Mouse (Mus musculus) lung, postnatal 10 days (tissue): Measurements from ENCODE around the gene Olfr133.
"Not testable (repeated sequence)": the region's sequence is repeated elsewhere in the genome, so short reads cannot be mapped to it uniquely, and the experiment has no call there.

ENCODE experiments used
- DNase-seq: peaks from one replicate; pipeline ENCODE4 v3.0.0; 2021

The Olfr133 gene

DNA sequence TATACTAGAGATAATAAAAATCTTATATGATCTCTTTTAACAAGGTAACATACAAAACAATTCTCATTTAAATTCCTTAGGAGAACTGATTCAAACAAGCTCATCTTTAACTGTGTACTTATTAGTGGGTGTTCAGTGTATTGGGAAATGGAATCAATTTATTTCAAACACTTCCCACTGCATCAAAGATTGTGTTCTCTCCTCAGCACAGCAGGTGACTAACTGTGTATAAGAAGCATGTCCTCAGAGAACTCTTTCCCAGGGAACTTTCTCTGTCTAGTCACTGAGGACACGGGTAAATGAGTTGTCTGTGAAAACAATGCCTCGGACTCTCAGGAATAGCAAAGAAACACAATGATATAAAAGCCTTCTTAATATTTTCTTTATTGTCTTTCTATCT lies at the start of gene Olfr133:
Gene Olfr133, plus strand, starts transcription at position 301 of the 400 bp plus-strand sequence.
- no peak for DNase-seq

DNA sequence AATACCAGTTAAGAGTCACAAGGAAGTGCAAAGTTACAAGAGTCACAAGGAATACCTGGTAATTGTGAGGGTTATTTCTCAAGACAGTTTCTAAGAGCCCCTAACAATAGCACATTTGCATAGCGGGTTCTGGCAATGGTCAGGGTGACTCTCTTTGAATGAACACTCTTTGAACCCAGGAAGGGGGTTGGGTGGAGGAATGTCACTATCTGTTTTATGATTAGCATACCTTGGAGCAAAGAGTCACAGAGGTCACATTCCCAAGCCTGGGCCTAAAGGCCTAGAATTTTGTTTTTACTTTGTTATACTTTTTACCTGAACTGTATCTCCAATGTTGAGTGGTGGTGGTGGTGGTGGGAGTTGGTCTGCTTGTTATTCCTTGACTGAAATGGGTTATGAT lies 20.9 kb upstream of the Olfr133 start:
- not testable (repeated sequence) for DNase-seq

DNA sequence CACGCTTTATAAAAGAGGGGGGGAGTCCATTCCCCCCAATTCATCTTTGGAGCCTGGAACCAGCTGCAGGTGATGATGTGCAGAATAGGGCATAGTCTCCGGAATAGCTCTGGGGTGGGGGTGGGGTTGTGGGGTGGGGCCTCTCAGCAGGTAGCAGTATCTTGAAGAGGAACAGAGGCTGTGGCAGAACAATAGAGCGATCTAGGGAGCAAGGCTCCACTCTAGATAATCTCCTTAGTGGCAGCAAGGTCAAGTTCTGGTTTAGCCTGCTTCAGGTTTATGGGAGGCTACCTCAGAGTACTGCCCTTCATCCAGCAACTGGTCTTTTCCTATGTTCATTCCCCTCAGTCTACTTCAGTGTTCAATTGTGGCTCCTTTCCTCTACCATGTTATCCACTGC lies 19.7 kb upstream of the Olfr133 start:
- not testable (repeated sequence) for DNase-seq

DNA sequence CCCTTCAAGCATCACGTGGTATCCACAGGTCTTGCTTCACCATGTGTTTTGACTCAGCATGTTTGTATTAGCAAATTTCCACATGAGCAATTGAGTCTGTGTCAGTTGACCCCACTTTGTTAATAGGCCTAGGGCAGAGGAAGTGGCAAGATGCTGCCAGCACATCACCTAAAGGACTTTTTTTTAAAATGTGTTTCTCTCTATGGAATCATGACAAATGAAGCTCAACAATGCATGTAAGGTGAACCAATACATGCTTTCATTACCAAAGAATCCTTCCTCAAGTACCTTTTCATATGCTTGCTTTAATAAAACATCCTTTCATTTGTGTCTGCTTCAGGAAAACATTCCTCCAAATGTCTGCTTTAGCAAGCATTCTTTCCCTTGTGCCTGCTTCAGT lies 10.7 kb upstream of the Olfr133 start, which contains the start of gene Olfr132:
Gene Olfr132, minus strand, starts transcription at position 101 of the 400 bp plus-strand sequence.
- no peak for DNase-seq

DNA sequence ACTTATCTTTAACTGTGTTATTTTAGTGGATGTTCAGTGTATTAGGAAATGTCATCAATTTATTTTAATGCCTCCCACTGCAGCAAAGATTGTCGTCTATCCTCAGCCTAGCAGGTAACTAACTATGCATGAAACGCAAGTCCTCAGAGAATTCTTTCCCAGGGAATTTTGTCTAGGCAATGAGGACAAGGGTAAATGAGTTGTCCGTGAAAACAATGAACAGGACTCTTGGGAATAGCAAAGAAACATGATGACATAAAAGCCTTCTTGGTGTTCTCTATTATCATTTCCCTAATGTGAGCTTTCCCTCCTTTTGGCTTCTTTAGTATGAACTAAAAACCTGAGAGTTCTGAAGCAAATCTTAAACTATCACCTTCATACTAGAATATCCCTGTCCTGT lies 26.0 kb downstream of the Olfr133 start, which contains the start of gene Olfr134:
Gene Olfr134, plus strand, starts transcription at position 301 of the 400 bp plus-strand sequence.
- no peak for DNase-seq
